Comparison of ENCODE assay signal across 18 mouse cellular contexts in the genomic region with DNA sequence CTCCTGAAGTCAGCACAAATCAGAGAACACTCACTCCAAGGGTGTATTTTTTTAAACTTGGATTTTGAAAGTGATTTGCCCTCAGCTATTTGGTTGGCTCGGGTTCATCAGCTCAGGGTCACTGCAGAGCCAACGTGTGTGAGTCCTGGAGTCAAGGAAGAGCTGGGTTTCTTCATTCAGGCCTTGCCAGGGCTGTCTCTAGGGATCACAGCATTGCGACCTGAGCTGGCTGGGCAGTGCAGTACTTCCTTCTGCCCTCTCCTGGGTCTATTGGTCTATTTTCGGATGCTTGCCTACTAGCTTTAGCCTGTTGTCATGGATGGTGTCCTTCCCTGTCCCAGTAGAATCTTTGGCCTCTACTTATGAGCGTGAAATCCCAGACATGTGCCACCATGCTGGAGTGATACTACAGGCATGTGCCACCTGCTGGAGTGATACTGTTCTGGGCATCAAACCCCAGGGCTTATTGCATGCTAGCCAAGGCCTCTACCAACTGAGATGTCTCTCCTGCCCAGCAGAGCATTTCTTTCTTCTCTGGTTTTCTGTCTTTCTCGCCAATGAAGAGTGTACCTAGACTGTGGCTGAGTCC.
DNase-seq lines count a peak whose midpoint lies in the region; ATAC-seq and TF ChIP-seq lines count a peak whose summit lies in the region.
"Had no signal": no experiment of that assay in that cellular context is flagged by ENCODE, and none has a peak within 500 bp of the region (broad histone marks: within the 10 kb centered on the region; RNA-seq: fewer than 3 reads in every experiment).

No protein-coding gene starts in this region.

- no peak overlapping the region for H3K27ac ChIP-seq in gastrocnemius, adult 2 months
- H3K27ac ChIP-seq: embryonic facial prominence, embryonic 15.5 days; hindbrain, embryonic 10.5 days; kidney, embryonic 15.5 days; neural tube, embryonic 13.5 days had no signal

- TF ChIP-seq CTCF in gastrocnemius, adult 2 months (IDR thresholded peaks at IDR 0.05) = no peak

- DNase-seq in gastrocnemius, adult 2 months = peak; percentile 18
- DNase-seq in gastrocnemius, postnatal 36 days = no peak
- DNase-seq in left cerebral cortex, postnatal 4 days = peak; percentile 26
- no peak for DNase-seq in left cerebral cortex, postnatal 36 days (ENCODE audit: low spot score in 2 of 2)
- DNase-seq in adrenal gland, adult (ENCODE audit: inconsistent age in 2 of 2, low spot score in 1 of 2) = peak; percentile 9 to 71
- DNase-seq in adrenal gland, adult 8-10 months = peak; percentile 26
- no peak for DNase-seq in lung, adult 18-20 months
- DNase-seq: liver; liver, postnatal 0 days; right cerebral cortex, postnatal 25 days; thymus, adult 18-20 months had no signal

- no peak overlapping the region for H3K4me3 ChIP-seq in gastrocnemius, adult 2 months
- H3K4me3 ChIP-seq: embryonic facial prominence, embryonic 15.5 days; hindbrain, embryonic 10.5 days; kidney, embryonic 15.5 days; megakaryocyte, embryonic 14.5 days; neural tube, embryonic 13.5 days had no signal

- intact Hi-C loops in gastrocnemius, adult 2 months (cut with DNase I) = no loop called here
- intact Hi-C loops in gastrocnemius, postnatal 36 days (cut with DNase I) = no loop called here
- intact Hi-C loops in left cerebral cortex, postnatal 4 days (cut with DNase I) = no loop called here
- intact Hi-C loops in left cerebral cortex, postnatal 36 days (cut with DNase I) = no loop called here

- ATAC-seq in monocyte, adult 5-6 weeks (replicated peaks; ENCODE audit: insufficient number of reproducible peaks, low FRiP score, low TSS enrichment, poor library complexity, severe bottlenecking) = no peak
- ATAC-seq: intestine, embryonic 16.5 days; liver, postnatal 0 days had no signal

Comparison
In these comparisons a context has a peak if more than half of its experiments do, and no peak if none do; other contexts are left out.
1. DNase-seq: peak in gastrocnemius, adult 2 months (single experiment), left cerebral cortex, postnatal 4 days (single experiment), adrenal gland, adult (2 of 2) and adrenal gland, adult 8-10 months (single experiment); none in gastrocnemius, postnatal 36 days (0 of 2), left cerebral cortex, postnatal 36 days (0 of 2) and lung, adult 18-20 months (0 of 2).